Mouse (Mus musculus): ENCODE measurements around the gene Tmem131l. TPM values are rescaled to one million over a fixed set of nuclear protein-coding genes. Genes with fewer than 3 reads are reported as not detected.
"Not testable (repeated sequence)": the region's sequence is repeated elsewhere in the genome, so short reads cannot be mapped to it uniquely, and the experiment has no call there.

The Tmem131l gene
- polyA plus RNA-seq, 1 experiment, result 16.3 TPM

DNA sequence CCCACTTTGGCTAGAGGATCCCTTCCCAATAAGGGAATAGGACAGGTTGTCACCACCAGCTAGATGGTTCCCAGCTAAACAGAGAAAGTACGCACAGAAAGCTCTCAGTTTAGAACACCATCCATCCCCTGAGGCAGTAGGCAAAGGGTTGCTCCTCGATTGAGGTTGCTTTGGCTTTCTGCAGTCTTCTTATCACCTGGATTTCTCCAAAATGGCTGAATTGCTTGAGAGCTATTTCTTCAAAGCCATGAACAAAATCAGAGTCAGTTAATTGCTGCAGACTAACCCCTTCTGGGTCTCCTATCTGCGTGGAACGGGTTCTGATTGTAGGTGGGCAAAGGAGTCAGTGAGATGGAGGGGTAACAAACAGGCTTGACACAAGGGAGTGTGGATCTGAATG lies 161.2 kb downstream of the Tmem131l start:
- no peak overlapping the region for H3K27ac ChIP-seq (ENCODE audit: insufficient read depth, low read length)
- H3K4me3 ChIP-seq (ENCODE audit: insufficient read depth, low read length), result no peak overlapping the region
- TF ChIP-seq CTCF (IDR thresholded peaks at IDR 0.05; ENCODE audit: extremely low read depth, insufficient read depth, low read length) (no peak), POLR2A (IDR thresholded peaks at IDR 0.05; ENCODE audit: extremely low read depth, insufficient read depth, low read length) (no peak)
- no peaks in the 10 kb centered on the region for H3K4me1 ChIP-seq (ENCODE audit: control insufficient read depth, insufficient read depth, low read length)

DNA sequence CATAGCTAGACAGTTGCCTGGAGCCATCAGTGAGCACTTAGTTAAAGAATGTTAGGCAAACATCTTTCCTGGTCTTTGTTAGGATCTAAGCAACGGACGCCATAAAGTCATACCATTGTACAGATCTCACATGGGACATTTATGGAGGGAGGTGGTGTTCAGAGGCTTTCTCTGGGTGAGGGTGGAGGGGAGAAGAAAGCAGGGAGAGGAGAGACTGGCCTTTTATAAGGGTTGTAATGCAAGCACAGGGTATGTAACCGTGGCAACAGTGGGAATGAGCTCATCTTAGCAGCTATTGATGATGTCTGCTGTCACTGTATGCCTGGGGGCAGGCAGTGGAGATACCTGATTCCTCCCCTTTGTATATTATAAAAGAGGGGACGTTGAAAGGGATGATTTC lies 163.7 kb downstream of the Tmem131l start:
- Histone ChIP-seq H3K27ac (ENCODE audit: insufficient read depth, low read length) (no peak overlapping the region), H3K4me1 (ENCODE audit: control insufficient read depth, insufficient read depth, low read length) (no peaks in the 10 kb centered on the region)
- no peak for TF ChIP-seq CTCF (IDR thresholded peaks at IDR 0.05; ENCODE audit: extremely low read depth, insufficient read depth, low read length)
- no peak for TF ChIP-seq POLR2A (IDR thresholded peaks at IDR 0.05; ENCODE audit: extremely low read depth, insufficient read depth, low read length)

DNA sequence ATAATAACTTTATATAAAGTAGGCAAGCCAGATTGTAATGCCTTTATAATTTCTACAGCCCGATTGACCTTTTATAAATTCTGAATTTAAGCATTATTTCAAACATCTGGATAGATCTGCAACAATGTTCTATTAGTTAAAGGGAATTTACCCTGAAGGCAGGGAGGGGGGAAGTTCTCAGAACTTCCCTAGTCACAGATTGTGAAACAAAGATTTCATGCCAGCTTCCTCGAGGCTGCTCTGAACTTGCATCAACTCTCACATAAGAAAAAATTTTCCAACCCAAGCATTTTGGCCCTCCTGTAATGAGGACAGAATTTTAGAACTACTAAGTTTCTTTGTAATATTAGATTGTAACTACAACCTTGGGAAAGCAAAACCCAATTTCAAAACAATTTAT lies 164.9 kb downstream of the Tmem131l start:
- not testable (repeated sequence) for H3K4me3 ChIP-seq (ENCODE audit: insufficient read depth, low read length); H3K27ac ChIP-seq (ENCODE audit: insufficient read depth, low read length)

More for the DNA sequence above, 163.7 kb downstream of the Tmem131l start:
- H3K4me3 ChIP-seq (ENCODE audit: insufficient read depth, low read length), result no peak overlapping the region

DNA sequence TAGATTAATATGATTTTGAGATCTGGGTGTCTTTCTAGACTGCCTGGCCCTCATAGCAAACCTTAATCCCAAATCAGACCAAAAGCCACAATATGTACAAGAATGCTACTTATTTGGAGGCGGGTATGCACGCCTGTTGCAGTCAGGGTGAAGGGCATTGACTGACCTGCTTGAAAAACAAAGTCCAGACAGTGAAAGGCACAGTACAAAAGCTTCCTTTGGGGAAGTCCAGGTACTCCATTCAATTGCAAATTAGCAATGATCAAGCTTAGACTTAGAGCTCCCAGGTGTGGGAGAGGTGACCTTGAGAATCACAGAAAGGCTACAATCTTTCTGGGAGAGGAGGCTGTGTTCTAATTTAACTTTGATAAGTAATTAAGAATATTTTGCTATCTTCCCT lies 167.1 kb downstream of the Tmem131l start:
- not testable (repeated sequence) for H3K27ac ChIP-seq (ENCODE audit: insufficient read depth, low read length)

More for the DNA sequence above, 164.9 kb downstream of the Tmem131l start:
- H3K4me1 ChIP-seq (ENCODE audit: control insufficient read depth, insufficient read depth, low read length), result not testable (repeated sequence)

DNA sequence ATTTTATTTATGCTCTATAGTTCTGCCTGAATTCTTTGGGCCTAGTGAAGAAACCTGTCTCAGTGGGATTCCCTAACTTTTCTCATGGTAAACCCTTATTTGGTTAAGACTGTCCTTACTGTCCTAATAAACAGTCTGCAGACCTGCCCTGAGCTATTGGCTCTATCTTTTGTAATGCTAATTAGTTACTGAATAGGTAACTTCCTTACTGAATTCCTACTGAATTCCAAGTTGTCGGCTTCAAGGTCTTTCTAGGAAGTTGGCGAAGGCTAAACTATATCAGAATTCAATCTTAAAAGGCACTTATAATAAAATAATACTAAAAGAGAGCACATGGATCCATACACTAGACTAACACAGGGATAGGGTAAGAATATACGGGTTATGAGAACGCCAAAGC lies 168.0 kb downstream of the Tmem131l start:
- H3K4me3 ChIP-seq (ENCODE audit: insufficient read depth, low read length); H3K27ac ChIP-seq (ENCODE audit: insufficient read depth, low read length); H3K4me1 ChIP-seq (ENCODE audit: control insufficient read depth, insufficient read depth, low read length): not testable (repeated sequence)

More for the DNA sequence above, 167.1 kb downstream of the Tmem131l start:
- not testable (repeated sequence) for H3K4me3 ChIP-seq (ENCODE audit: insufficient read depth, low read length); H3K4me1 ChIP-seq (ENCODE audit: control insufficient read depth, insufficient read depth, low read length)

DNA sequence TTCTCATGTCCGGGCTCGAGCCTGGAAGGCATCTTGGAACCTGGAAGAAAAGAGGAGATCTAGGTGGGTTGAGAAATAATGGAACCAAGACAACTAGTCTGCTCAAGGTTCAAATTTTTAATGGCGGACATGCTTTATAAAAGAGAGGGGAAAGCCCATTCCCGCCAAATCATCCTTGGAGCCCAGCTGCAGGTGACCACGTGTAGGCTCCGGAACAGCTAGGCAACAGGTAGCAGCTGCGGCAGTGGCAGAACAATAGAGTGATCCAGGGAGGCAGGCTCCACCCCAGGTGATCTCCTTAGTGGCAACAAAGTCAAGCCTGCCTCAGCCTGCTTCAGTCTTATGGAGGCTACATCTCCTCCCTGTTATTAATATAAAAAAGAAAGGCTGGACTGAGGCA lies 168.4 kb downstream of the Tmem131l start:
- H3K4me1 ChIP-seq (ENCODE audit: control insufficient read depth, insufficient read depth, low read length); H3K4me3 ChIP-seq (ENCODE audit: insufficient read depth, low read length); H3K27ac ChIP-seq (ENCODE audit: insufficient read depth, low read length): not testable (repeated sequence)

DNA sequence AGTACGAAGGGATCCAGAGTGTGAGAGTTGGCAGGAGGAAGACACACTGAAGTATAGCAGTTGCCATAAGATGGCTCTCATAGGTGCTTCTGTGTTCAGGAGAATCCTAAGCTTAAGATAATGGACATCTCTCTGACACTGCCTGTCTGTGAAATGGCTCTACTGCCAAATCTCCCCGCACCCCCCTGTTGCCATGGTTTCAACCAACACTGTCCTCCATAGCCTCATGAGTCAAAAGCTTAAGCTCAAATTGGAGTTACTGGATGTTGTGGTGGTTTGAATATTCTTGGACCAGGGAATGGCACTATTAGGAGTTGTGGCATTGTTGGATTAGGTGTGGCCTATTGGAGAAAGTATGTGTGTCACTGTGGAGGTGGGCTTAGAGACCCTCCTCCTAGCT lies 170.2 kb downstream of the Tmem131l start:
- no peaks in the 10 kb centered on the region for H3K4me1 ChIP-seq (ENCODE audit: control insufficient read depth, insufficient read depth, low read length)
- H3K27ac ChIP-seq (ENCODE audit: insufficient read depth, low read length), result no peak overlapping the region
- no peak for TF ChIP-seq POLR2A (IDR thresholded peaks at IDR 0.05; ENCODE audit: extremely low read depth, insufficient read depth, low read length)
- TF ChIP-seq CTCF (IDR thresholded peaks at IDR 0.05; ENCODE audit: extremely low read depth, insufficient read depth, low read length), result no peak
- no peak overlapping the region for H3K4me3 ChIP-seq (ENCODE audit: insufficient read depth, low read length)

DNA sequence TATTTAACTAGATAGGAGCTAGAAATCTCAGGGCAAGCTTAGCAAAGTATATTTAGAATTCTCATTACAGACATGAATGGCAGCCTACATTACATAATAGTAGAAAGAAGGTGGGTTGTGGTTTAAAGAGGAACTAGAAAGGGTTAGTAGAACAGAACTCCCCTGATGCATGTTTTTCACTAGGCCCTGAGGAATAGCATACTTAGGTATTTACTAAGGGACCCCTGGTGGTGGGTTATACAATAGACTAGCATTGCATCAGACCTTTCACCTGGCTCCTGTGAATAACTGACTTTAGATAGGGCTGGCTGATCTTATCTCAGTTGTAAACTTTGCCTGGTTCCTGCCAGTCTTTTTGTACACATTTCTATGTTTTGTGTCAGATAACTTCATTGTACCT lies 172.9 kb downstream of the Tmem131l start:
- H3K27ac ChIP-seq (ENCODE audit: insufficient read depth, low read length); H3K4me3 ChIP-seq (ENCODE audit: insufficient read depth, low read length); H3K4me1 ChIP-seq (ENCODE audit: control insufficient read depth, insufficient read depth, low read length): not testable (repeated sequence)

DNA sequence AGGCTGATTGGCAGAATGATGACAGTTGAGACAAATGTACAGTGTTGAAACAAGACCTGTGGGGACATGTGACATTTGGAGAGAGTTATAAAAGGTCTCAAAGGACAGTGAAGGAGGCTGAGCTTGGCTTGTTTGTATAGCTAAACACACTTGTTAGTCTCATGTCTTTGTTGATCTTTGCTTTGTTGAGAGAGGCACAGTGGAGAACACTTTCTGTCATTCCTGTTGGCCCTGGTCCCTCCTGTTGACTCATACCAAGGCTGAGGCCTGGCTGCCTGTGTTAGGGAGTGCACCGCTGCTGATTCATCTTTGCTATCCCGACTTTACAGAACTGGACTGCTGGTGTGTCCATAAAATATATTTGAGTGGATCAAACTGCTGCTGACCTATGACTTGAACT lies 174.8 kb downstream of the Tmem131l start:
- Histone ChIP-seq H3K4me3 (ENCODE audit: insufficient read depth, low read length) (no peak overlapping the region), H3K4me1 (ENCODE audit: control insufficient read depth, insufficient read depth, low read length) (no peaks in the 10 kb centered on the region; the same call in 1 of the 2 replicates), H3K27ac (ENCODE audit: insufficient read depth, low read length) (no peak overlapping the region)
- no peak for TF ChIP-seq POLR2A (IDR thresholded peaks at IDR 0.05; ENCODE audit: extremely low read depth, insufficient read depth, low read length)
- TF ChIP-seq CTCF (IDR thresholded peaks at IDR 0.05; ENCODE audit: extremely low read depth, insufficient read depth, low read length), result no peak

DNA sequence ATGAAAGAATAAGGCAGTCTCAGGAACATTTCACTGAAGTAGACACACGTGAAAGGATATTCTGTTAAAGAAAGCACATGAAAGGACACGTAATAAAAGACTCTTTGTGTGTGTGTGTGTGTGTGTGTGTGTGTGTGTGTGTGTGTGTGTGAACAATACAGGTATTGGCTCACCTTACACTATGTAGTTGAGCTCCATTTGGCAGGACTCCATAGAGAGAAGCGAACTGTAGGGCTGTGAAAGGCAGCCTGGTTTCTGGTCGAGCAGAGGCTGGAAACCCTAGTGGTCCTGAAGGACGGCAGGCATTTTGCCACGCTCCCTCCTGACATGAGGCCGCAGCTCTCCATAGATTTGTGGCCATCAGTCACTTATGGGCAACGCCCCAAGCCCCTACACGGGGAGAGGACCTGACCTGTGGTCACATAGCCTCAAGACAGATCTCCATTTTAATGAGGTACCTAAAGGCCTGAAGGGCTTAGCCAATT lies 175.9 kb downstream of the Tmem131l start:
- Histone ChIP-seq H3K27ac (ENCODE audit: insufficient read depth, low read length) (no peak overlapping the region), H3K4me3 (ENCODE audit: insufficient read depth, low read length) (no peak overlapping the region), H3K4me1 (ENCODE audit: control insufficient read depth, insufficient read depth, low read length) (no peaks in the 10 kb centered on the region; the same call in 1 of the 2 replicates)
- TF ChIP-seq CTCF (IDR thresholded peaks at IDR 0.05; ENCODE audit: extremely low read depth, insufficient read depth, low read length) (no peak), POLR2A (IDR thresholded peaks at IDR 0.05; ENCODE audit: extremely low read depth, insufficient read depth, low read length) (no peak)

DNA sequence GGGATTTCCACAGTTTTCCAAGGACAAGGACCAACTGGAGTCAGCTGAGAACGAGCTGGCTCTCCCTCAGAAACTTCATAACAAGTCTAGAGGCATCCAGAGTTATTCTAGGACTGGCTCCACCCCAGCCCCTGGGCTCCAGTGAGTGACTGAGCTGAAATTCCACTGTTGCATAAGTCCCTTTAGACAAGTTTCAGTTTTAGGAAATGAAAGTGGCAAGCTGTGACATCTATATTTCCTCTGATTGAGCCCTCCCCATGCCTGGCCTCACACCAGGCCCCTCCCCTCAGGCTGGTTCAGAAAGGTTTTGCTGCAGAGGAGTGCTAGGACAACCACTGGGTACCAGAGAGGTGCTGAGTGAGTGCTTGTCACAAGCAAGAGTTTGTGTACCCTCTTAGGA lies 177.0 kb downstream of the Tmem131l start:
- Histone ChIP-seq H3K27ac (ENCODE audit: insufficient read depth, low read length) (no peak overlapping the region), H3K4me3 (ENCODE audit: insufficient read depth, low read length) (no peak overlapping the region), H3K4me1 (ENCODE audit: control insufficient read depth, insufficient read depth, low read length) (no peaks in the 10 kb centered on the region; the same call in 1 of the 2 replicates)
- TF ChIP-seq CTCF (IDR thresholded peaks at IDR 0.05; ENCODE audit: extremely low read depth, insufficient read depth, low read length), result no peak
- no peak for TF ChIP-seq POLR2A (IDR thresholded peaks at IDR 0.05; ENCODE audit: extremely low read depth, insufficient read depth, low read length)
